Mouse (Mus musculus): ENCODE data around the gene Bag3. TPM values are rescaled to one million over a fixed set of nuclear protein-coding genes. Genes with fewer than 3 reads are reported as not detected.

Bag3 gene
- total and polyA plus RNA-seq, 2 experiments from 2014 or later: 43.8 to 75.3 TPM

- ATAC-seq (ENCODE audit: insufficient read depth, low read depth) (no peak), DNase-seq (ENCODE audit: low spot score) (no peak)
Observed at GRCm38 (mm10) chr7:128504091-128504490, 19.3 kb upstream of the Bag3 start.

DNA sequence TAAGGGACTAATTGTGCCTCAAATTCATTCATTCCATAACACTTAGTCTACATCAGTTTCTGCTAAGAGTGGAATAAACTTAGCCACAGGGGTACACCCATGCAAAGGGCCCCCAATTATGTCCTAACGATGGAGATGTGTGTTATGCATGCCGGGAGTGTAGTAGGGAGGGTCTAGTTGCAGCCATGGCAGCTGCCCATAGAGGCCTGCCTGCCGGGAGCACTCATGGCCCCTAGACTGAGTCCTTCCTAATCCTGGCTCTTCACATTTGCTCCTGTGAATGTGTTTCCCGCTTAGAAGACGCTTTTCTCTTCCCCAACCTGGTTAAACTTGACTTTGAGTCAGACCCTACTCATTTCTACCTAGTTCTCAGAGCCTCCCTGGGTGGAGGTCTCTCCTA lies 11.5 kb upstream of the Bag3 start:
- no peak for ATAC-seq (ENCODE audit: insufficient read depth, low read depth)

More at GRCm38 (mm10) chr7:128504091-128504490, 19.3 kb upstream of the Bag3 start:
- H3K9ac ChIP-seq (replicated peaks; ENCODE audit: low read depth, low read length): no peak overlapping the region
- TF ChIP-seq CTCF (IDR thresholded peaks at IDR 0.05; ENCODE audit: low read depth) (no peak), EP300 (IDR thresholded peaks at IDR 0.05; ENCODE audit: low read depth) (no peak)
- no peak overlapping the region for H3K4me2 ChIP-seq (ENCODE audit: low read depth, low read length)
- no peaks in the 10 kb centered on the region for H3K27me3 ChIP-seq (ENCODE audit: control insufficient read depth, insufficient read depth, low read length)
- no peaks in the 10 kb centered on the region for H3K9me3 ChIP-seq (replicated peaks; ENCODE audit: control insufficient read depth, low read length)
- no peak overlapping the region for H3K4me3 ChIP-seq (ENCODE audit: low read depth, low read length)
- H3K27ac ChIP-seq (ENCODE audit: low read depth): no peak overlapping the region
- peaks cover 5% of the 10 kb centered on the region; the same call in 1 of the 2 replicates for H3K4me1 ChIP-seq (ENCODE audit: control insufficient read depth, insufficient read depth)
- 78% methylated on average over 6 of the region's 6 CpGs for WGBS
- H3K36me3 ChIP-seq (replicated peaks; ENCODE audit: control insufficient read depth, insufficient read depth, low read length): no peaks in the 10 kb centered on the region

DNA sequence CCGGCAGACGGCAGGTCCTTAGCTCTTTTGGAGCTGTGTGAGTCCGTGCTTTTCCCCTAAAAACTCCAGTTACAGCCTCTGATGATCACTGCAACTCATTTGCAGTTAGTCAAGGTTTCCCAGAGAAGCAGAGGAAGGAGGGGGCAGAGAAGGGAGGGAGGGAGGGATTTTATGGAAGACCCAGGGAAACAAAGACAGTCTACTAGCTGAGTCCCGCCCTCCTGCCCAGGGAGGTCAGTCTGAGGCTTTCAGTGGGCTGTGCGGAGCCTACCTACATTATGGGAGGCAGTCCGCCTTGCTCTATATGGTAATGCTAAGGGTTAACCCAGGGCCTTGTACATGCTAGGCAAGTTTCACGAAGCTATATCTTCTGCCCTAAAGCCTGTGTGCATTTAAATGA lies 9.9 kb upstream of the Bag3 start:
- ATAC-seq (ENCODE audit: insufficient read depth, low read depth) (no peak), DNase-seq (ENCODE audit: low spot score) (no peak)
- H3K27ac ChIP-seq (ENCODE audit: low read depth): no peak overlapping the region
- H3K9me3 ChIP-seq (replicated peaks; ENCODE audit: control insufficient read depth, low read length): no peaks in the 10 kb centered on the region
- no peak overlapping the region for H3K4me3 ChIP-seq (ENCODE audit: low read depth, low read length)
- no peak overlapping the region for H3K4me2 ChIP-seq (ENCODE audit: low read depth, low read length)
- H3K36me3 ChIP-seq (replicated peaks; ENCODE audit: control insufficient read depth, insufficient read depth, low read length): no peaks in the 10 kb centered on the region
- no peaks in the 10 kb centered on the region for H3K4me1 ChIP-seq (ENCODE audit: control insufficient read depth, insufficient read depth)
- TF ChIP-seq EP300 (IDR thresholded peaks at IDR 0.05; ENCODE audit: low read depth) (no peak), CTCF (IDR thresholded peaks at IDR 0.05; ENCODE audit: low read depth) (no peak)
- H3K9ac ChIP-seq (replicated peaks; ENCODE audit: low read depth, low read length): no peak overlapping the region
- no peaks in the 10 kb centered on the region for H3K27me3 ChIP-seq (ENCODE audit: control insufficient read depth, insufficient read depth, low read length)
- 74% methylated on average over 7 of the region's 7 CpGs for WGBS

More for the DNA sequence above, 11.5 kb upstream of the Bag3 start:
- no peaks in the 10 kb centered on the region for H3K9me3 ChIP-seq (replicated peaks; ENCODE audit: control insufficient read depth, low read length)
- no peak overlapping the region for H3K27ac ChIP-seq (ENCODE audit: low read depth)
- 79% methylated on average over 5 of the region's 5 CpGs for WGBS
- no peak overlapping the region for H3K4me2 ChIP-seq (ENCODE audit: low read depth, low read length)
- H3K4me1 ChIP-seq (ENCODE audit: control insufficient read depth, insufficient read depth): no peaks in the 10 kb centered on the region
- H3K27me3 ChIP-seq (ENCODE audit: control insufficient read depth, insufficient read depth, low read length): no peaks in the 10 kb centered on the region
- H3K4me3 ChIP-seq (ENCODE audit: low read depth, low read length): no peak overlapping the region
- no peak overlapping the region for H3K9ac ChIP-seq (replicated peaks; ENCODE audit: low read depth, low read length)
- DNase-seq (ENCODE audit: low spot score): no peak
- no peaks in the 10 kb centered on the region for H3K36me3 ChIP-seq (replicated peaks; ENCODE audit: control insufficient read depth, insufficient read depth, low read length)
- TF ChIP-seq CTCF (IDR thresholded peaks at IDR 0.05; ENCODE audit: low read depth) (no peak), EP300 (IDR thresholded peaks at IDR 0.05; ENCODE audit: low read depth) (no peak)

DNA sequence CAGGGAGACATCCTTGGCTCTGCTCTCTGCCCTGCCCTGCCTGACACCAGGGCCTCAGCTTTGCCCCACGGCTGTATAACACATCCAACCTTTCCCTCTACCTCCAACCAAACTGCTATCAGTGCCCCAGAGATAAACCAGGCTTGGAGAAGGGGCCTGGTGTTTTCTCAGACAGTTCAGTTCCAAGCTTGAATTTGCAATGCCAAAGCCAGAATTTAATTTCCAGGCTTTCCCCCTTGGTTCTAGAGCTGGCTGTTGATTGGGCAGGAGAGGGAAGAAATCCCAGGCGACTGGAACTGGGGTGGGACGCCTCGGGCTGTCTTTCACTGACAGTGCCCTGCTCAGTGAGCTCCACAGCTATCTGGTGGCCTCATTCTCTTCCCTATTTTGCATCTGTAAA lies 9.1 kb upstream of the Bag3 start:
- H3K4me1 ChIP-seq (ENCODE audit: control insufficient read depth, insufficient read depth): no peaks in the 10 kb centered on the region
- H3K4me3 ChIP-seq (ENCODE audit: low read depth, low read length): no peak overlapping the region
- DNase-seq (ENCODE audit: low spot score) (no peak), ATAC-seq (ENCODE audit: insufficient read depth, low read depth) (no peak)
- H3K36me3 ChIP-seq (replicated peaks; ENCODE audit: control insufficient read depth, insufficient read depth, low read length): no peaks in the 10 kb centered on the region
- H3K4me2 ChIP-seq (ENCODE audit: low read depth, low read length): no peak overlapping the region
- no peaks in the 10 kb centered on the region for H3K27me3 ChIP-seq (ENCODE audit: control insufficient read depth, insufficient read depth, low read length)
- TF ChIP-seq CTCF (IDR thresholded peaks at IDR 0.05; ENCODE audit: low read depth) (no peak), EP300 (IDR thresholded peaks at IDR 0.05; ENCODE audit: low read depth) (no peak)
- H3K9ac ChIP-seq (replicated peaks; ENCODE audit: low read depth, low read length): no peak overlapping the region
- 36% methylated on average over 4 of the region's 4 CpGs for WGBS
- no peaks in the 10 kb centered on the region for H3K9me3 ChIP-seq (replicated peaks; ENCODE audit: control insufficient read depth, low read length)
- H3K27ac ChIP-seq (ENCODE audit: low read depth): no peak overlapping the region

DNA sequence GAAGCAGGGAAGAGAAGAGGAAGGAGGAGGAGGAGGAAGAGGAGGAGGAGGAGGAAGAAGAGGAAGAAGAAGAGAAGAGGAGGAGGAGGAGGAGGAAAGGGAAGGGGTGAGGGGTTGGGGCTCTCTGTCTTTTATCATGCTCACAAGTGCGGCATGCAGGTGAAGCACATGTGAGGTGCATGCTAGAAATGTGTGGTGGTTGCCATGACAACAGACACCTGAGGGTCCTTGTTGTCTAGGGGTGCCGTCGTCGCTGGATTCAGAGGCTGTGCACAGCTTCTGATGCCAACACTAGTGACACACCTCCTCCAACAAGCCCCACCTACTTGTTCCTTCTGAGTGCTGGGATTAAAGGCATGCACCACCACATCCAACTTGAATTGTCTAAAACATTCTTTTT lies 7.1 kb upstream of the Bag3 start:
- H3K9ac ChIP-seq (replicated peaks; ENCODE audit: low read depth, low read length): no peak overlapping the region
- WGBS: 63% methylated on average over 4 of the region's 4 CpGs
- no peak overlapping the region for H3K4me3 ChIP-seq (ENCODE audit: low read depth, low read length)
- H3K4me1 ChIP-seq (ENCODE audit: control insufficient read depth, insufficient read depth): 0 out of 2 replicates have a peak, but pooled peaks cover 3% of the 10 kb centered on the region
- no peak for TF ChIP-seq EP300 (IDR thresholded peaks at IDR 0.05; ENCODE audit: low read depth)
- no peak for TF ChIP-seq CTCF (IDR thresholded peaks at IDR 0.05; ENCODE audit: low read depth)
- no peaks in the 10 kb centered on the region for H3K27me3 ChIP-seq (ENCODE audit: control insufficient read depth, insufficient read depth, low read length)
- H3K36me3 ChIP-seq (replicated peaks; ENCODE audit: control insufficient read depth, insufficient read depth, low read length): no peaks in the 10 kb centered on the region
- H3K27ac ChIP-seq (ENCODE audit: low read depth): no peak overlapping the region
- DNase-seq (ENCODE audit: low spot score) (no peak), ATAC-seq (ENCODE audit: insufficient read depth, low read depth) (no peak)
- no peaks in the 10 kb centered on the region for H3K9me3 ChIP-seq (replicated peaks; ENCODE audit: control insufficient read depth, low read length)
- no peak overlapping the region for H3K4me2 ChIP-seq (ENCODE audit: low read depth, low read length)

All from heart, postnatal 0 days (tissue).